Mouse (Mus musculus) MN1 (cell line): Measurements from ENCODE around the gene Cct7.

ENCODE experiments used
- DNase-seq: peaks from one replicate; pipeline ENCODE4 v3.0.0-alpha.2; 2016; ENCODE audit warnings: low spot score

Cct7 gene

DNA sequence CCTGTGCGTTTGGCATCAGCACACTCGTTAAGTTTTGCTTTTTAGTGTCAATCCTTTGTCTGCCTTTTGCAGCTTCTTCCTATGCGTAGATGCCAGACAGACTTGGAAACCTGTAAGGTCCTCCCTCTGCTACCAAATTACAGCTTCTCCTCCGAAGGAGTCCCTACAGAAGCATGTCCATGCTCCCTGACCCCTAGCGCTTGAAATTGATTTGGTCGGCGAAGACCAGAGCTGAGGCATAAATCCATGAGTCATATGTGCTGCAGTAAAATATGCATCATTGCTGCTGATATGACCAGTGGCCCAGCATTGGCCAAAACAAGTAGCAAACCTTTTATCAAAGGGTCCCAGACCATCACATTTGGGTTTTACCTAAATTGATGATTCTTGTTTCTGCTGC, 1.5 kb downstream of the Cct7 start:
- DNase-seq: peak; percentile 65

DNA sequence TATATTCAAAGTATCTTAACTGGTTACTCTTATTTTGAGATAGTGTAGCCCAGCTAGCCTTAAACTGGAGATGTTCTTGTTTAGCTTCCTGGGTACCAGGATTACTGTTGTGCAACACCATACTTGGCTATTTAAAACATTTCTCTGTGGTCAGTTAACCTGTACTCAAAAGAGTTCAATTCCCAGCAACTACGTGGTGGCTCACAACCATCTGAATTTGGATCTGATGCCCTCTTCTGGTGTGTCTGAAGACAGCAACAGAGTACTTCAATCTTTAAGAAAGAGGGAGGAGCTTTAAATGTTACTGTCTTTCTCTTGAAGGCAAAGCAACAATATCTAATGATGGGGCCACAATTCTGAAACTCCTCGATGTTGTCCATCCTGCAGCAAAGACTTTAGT, 8.3 kb downstream of the Cct7 start:
- no peak for DNase-seq

DNA sequence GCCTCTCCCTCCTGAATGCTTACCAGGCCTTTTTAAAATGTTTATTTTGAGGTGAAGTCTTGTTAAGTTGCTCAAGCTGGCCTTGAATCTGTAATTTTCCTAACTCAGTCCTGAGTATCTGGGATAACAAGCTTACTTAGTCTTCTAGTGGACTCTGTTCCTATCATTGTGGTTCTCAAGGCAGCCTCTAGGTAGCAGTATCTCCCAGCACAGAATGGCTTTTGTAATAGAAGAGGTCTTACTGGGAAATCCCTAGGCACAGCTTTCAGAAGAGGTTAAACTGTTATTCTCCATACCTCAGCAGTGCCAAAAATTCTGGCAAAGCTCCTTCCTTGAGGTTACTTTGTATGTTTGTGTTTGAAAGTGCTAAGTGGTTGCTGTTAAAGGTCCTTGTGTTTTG, 14.1 kb downstream of the Cct7 start:
- peak; percentile 49 for DNase-seq

DNA sequence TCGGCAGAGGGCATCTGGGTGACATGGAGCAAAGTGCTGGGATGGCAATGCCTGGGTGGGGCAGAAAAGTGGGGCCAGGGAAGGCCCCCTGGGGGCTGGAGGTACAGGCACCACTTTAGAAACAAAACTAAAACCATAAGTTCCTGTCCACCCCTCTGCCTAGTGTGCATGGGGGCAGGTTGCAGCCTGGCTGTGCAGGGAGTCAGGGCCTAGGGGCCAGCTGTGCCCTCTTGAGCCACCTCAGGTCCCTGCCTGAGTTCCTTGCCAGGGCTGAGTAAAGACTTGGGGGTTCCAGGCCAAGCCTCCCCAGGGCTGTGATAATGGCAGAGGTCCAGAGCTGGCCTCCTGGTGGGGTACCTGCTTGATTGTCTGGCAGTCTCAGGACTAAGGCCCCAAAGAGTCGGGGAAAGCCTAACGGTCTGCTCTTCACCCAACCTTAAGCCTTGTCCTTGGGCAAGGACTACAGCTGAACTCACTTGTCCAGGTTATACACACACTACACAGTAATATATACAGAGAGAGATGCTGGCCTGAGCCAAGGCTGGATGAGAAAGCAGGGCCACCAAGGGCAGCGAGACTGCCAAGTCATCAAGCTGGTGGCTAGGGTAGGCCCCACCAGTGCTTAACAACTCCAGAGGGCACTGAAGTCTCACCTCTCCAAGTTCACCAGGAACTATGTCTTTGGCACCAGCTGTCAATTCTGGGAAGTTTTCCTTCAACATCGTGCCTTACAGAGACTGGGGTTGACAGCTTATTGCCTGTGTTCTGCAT, 18.5 kb downstream of the Cct7 start:
- no peak for DNase-seq

DNA sequence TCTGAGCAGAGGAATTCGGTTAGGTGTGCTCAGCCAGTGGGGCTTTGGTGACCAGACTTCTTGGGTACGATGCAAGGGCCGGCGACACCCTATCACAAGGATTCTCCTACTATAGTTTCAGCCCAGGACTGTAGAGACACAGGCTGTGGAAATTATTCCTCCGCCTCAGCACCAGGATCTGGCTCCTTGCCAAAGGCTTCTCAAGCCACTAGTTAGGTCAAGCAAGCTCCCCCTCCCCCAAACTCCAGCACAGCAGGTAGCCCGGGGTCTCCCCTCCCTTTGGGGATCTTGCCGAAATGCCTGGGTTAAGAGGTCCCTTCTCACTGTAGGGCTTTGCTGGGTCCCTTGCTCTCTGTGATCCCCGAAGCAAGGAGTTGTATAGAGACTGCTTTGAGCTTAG, 20.6 kb downstream of the Cct7 start:
- DNase-seq: peak; percentile 24

DNA sequence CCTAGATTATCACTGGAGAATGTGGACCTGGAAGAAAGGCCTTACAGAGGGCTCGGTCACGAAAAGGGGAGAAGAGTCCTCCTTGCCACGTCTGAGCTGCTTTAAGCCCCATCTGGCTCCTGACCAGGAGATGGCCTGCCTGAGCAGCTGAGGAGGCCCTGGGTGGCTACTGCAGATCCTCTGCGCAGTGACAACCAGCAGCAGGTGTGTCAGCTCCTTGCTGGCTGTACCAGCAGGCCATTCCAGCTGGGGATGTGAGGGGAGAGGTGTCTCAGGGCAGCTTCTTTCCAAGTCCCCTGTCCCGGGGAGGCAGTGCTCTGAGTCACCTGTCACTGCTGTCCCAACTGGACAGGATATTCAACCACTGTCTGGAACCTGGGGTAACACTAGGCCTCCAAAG, 21.2 kb downstream of the Cct7 start:
- DNase-seq: no peak

DNA sequence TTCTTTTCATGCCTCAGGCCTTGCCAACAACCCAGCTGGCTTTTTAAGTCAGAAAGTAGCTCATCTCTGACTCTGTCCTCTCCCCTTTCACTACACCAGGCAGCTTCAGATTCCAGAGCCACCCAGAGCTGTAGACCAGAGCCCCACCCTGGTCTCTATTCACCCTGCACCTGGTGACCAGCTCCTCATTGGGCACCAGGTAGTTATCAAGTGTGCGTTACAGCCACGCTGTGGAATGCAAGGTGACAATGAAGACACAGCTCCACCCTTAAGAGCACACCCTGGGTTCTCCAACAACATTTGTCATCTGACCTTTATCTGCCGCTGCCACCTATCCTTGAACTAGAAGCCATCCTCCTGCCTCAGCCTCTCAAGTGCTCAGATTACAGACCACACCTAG, 24.3 kb downstream of the Cct7 start:
- DNase-seq: no peak

DNA sequence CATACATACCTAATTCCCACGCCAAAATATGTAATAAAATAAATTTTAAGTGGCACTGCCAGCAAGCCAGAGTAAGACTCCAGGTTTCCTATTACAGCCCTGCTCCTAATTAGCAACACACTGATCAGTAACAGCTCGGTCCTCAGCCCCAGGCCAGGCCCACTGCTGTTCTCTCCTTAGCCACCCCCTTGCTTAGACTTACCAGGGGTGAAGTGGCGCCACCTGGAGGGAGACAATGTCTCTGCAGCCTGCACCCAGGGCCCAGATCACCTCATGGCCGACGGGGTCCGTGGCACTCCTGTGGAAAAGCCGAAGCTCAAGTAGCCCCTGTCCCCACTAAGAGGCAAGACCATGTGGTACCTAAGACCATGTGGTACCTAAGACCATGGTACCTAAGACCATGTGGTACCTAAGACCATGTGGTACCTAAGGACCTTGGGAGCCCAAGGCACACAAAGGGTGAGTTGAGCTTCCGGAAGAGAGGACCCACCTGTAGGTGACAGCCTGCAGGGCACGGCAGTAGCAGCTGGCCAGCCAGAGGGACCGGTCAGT, 26.1 kb downstream of the Cct7 start:
- DNase-seq: peak; percentile 17

DNA sequence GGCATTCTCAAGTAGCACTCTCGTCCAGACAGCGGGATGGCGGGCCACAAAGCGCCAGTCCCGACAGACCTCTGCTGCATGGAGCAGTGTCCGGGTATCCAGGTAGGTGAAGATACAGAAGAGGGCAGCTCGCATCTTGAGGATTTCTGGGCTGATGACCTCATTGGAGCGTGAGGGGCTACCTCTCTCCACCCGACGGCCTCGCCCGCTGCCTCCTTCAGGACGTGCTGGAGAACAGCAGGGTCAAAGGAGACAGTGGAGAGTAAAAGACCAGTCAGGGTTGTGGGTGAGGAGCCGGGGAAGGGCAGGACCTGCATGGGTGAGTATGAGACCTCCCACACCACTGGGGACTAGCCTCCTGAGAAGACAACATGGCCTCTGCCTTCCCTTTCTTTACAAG, 27.1 kb downstream of the Cct7 start:
- DNase-seq: no peak

DNA sequence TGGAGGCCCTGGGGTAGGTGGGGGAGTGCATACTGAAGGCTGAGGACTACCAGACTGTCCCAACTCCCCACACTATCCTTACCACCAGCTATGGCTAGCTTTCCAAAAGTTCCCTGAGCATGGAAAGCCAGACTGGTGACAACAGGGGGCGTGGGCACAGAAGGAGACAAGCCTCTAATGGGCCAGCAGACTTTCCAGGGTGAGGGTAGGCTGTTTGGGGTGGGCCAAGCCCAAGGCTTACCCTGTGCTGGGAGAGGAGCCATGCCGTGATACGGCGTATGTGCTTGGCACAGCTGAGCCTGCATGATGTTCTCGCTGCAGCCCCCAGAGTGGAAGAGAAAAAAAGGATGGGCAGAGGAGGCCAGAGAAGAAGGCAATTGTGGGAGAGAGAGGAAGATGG, 28.7 kb downstream of the Cct7 start:
- no peak for DNase-seq

DNA sequence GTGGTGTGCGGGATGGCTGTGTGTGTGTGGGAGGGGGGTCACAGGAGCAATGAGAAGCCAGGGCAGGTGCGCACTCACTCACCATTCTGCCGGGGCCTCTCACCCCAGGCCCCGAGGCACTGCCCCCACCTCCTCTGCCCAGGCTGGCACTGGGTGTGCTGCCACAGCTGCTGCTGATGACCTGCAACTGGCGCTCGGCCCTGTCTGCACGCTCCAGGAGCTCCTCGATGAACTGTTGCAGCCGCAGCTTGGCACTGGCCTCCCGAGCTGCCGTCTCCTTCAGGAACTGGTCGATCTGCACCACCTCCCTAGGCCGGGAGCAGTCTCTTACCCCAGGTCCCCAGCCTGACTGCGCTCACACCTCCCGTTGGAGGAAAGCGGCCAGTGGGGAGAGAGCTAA, 29.4 kb downstream of the Cct7 start:
- DNase-seq: no peak

DNA sequence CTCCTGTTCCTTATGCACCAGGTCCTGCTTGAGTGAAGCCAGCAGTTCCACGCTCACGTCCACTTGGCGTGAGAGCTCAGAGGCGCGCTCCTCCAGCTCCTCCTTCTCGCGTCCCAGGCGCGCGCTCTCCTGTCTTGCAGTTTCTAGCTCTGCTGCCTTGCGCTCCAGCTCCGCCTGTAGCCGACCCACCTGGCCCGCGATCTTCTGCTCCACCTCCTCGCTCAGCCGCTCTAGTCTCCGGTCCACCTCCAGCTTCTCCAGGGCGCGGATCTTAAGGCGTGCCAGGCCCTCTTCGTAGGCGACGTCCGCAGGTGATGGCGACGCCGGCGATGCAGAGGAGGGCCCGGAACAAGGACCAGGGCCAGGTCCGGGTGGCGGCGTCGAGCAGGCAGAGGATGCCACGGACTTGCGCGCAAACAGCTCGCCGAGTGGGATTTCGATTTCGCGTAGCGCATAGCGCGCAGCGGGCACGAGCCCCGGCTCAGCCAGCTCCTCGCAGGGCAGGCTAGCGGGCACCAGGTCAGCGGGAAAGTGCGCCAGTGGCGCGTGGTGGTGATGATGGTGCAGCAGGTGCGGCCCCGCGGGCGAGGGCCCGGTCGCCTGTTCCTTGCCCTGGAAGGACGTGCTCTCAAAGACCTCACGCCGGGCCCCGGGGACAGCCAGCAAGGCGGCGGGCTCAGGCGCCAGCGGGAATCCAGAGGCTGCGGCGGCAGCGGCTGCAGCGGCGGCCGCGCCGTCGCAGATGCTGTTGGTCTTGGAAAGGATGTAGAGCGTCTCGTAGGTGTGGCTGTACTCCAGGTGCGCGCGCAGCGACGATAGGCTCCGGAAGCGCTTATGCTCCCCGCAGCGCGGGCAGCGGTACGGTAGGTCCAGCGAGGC, 32.8 kb downstream of the Cct7 start:
- no peak for DNase-seq

DNA sequence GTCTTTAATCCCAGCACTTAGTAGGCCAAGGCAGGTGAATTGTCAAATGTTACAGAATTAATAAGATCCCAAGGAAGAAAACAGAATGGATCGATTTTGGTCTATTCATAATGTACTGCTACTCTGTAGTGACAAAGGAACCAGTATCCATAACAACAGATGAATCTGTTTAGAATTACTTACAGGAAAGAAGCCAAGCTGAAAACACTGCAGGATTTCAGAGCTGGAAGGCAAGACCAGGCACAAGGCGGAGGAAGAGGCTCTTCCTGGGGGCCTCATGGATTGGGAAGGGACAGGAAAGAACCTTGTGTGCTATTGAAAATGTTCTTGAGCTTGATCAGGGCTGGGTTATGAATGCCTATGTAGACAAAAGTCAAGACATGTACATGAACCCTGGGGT, 34.4 kb downstream of the Cct7 start:
- no peak for DNase-seq

DNA sequence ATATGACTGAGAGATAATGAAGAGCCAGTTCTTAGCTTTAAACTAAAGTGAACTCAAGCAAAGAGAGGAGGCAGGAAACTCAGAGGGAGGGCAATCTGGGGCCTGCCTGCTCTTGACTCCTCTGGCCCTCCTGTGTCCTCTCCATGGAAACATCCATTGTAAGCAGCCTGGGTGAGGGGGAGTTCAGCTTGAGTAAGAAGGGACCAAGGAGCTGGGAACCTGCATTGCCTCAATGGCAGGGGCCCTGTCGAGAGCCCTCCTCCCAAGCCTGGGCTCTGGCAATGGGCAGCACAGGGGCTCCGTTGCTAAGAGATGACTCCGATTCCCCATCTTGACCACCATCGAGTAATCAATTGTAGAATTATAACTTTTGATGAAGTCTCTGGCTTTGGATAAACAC, 37.2 kb downstream of the Cct7 start:
- no peak for DNase-seq

DNA sequence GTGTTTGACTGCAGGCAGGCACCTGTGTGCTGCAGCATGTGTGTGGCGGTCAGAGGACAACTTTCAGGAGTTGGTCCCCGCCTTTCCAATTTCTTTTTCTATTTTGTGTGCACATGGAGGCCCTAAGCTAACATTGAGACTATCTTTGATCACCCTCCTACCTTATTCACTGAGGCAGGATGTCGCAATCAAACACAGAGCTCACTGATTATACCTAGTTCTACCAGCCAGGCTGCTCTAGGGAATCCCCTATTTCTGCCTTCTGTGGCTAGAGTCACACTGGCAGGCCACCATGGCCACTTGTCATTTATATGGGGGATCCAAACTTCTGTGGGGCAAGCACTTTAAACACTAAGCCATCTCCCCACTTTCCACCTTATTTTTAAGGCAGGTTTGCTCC, 38.4 kb downstream of the Cct7 start:
- DNase-seq: no peak

DNA sequence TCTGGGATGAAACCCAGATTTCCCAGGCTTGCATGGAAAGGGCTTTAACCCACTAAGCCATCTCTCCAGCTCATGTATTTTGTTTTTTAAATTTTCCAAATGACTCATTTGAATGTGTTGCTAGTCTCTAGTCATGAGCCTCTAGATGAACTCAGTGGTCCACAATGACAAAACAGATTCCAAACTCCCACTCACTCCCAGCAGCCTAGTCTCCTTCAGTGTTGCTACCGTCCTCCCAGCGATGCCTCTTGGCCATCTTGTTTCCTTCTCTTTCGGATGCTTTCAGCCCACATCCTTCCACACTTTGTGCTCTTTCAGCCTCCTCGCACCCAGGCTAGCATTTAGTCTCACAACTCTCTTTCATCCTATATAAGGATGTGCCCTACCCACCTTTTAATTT, 38.9 kb downstream of the Cct7 start:
- no peak for DNase-seq

DNA sequence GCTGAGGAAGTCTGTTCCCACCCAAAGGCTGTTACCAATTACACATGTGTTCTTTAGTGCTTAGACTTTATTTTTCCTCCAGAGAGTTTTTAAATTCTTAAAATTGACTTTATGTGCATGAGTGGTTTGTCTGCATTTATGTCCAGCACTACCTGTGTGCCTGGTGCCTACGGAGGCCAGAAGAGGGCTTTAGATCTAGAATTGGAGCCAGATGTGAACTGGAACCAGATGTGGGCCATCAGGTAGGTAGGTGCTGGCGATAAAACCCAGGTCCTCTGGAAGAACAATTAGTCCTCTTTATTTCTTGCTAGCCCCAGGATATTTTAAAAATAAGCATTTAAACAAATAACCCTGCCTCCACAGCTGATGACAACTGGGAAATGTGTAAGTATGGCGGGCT, 40.3 kb downstream of the Cct7 start:
- DNase-seq: no peak

DNA sequence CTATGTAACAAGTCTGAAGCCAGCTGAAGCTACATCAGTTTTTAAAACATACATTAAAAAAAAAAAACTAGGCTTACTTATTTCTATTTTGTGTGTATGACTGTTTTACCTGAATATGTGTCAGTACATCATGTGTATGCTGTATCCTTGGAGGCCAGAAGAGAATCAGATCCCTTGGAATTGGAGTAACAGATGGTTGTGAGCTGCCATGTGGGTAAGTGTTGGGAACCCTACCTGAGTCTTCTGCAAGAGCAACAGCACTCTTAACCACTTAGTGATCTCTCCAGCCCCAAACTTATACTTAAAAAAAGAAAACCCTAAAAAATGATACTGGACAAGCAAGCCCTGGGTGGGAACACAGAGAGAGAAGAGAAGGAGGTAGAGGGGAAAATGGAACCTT, 45.7 kb downstream of the Cct7 start:
- no peak for DNase-seq

DNA sequence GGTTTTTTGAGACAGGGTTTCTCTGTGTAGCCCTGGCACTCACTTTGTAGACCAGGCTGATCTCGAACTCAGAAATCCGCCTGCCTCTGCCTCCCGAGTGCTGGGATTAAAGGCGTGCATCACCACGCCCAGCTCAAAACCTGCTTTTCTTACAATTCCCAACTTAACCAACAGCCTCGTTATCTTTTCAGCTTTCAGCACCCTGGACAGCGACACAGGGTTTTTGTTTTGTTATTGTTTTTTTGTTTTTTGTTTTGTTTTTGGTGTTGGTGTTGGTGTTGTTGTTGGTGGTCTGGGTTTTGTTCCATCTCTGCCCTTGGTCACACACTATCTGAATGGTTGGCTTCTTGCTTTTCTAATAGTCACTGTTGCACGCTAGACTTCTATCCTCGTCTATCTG, 46.8 kb downstream of the Cct7 start:
- DNase-seq: no peak

DNA sequence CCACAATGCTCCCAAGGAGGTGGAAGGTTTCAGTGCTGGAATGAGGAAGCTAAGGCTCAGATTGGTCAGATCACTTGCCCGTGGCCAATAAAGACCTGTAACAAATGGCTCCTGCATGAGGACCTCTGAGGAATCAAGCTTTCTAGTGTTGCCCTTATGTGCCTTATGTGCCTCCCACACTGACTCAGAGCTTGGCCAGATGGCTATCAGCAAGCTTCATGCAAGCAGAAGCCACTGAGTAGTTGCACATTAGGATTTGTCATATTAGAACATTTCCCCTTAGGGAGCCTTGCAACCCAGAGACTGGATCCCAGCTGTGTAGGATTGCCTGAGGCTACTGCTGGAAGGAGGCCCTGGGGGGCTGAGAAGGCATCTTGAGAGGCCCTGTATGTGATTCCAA, 49.1 kb downstream of the Cct7 start:
- peak; percentile 43 for DNase-seq

DNA sequence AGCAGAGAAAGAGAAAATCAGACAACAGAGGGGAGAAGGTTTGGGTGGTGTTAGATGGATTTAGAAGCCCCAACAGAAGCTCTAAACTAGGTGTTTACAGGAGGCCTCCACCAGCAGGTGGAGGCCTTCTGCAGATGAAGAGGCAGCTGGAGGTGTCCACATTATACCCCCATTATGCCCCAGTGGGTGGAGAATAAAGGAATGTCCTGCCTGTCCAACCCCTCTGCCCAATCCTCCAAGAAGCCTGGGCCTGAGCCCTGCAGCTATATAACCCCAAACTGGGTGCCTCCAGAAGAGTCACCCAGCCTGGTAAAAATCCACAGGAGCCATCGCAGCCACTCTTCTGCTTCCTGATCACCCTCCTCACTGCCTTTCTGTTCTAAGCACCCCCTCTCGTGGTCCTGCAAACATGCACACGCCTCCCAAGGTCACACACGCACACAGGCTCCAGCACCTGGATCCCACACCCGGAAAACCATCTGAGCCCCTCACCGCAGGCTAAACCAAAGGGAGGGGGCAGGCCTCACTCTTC, 50.3 kb downstream of the Cct7 start:
- no peak for DNase-seq

DNA sequence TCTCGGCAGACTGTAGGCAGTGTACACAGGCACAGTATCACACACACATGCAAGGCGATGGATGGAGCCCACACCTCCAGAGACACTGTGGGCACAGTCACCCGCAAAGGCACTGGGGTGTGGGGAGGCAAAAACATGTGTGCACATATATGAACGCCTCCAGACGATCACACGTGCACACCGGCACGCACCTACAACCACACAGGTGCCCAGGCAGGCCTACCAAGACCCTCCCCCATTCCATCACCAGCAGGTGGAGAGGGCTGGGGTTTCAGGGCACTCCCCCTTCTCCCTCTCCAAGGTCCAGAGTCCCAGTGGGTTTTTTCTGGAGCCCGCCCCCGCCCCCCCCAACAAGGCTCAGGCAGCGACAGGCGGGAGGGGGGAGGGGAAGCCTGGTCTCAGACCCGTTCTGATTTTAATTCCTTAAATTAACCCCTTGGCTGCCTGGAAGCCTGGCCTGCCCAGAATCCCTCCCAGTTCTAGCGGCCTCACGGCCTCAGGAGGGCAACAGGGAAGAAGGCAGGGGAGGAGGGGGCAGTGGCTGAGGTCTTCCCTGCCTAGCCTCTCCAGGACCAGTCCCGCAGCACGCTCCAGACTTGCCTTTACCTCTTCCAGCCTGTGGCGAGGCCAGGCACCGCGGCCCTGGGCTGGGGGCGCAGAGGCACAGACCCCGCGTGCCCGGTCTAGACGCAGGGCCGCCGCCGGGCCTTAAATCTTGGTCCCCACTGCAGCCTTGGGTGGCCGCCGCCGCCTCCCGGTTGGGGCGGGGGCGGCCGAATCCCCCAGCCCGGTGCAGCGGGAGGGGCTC, 51.0 kb downstream of the Cct7 start:
- DNase-seq: peak; percentile 20
